Mouse (Mus musculus) mature B cell (primary cell): ENCODE measurements around the gene Zyx.

Source experiments
- in situ Hi-C: fragments of 300-500 bp; cut with MboI; formaldehyde crosslinking; loops from 2 replicates; pipeline ENCODE4 v1.14.3; 2019

Zyx gene

DNA sequence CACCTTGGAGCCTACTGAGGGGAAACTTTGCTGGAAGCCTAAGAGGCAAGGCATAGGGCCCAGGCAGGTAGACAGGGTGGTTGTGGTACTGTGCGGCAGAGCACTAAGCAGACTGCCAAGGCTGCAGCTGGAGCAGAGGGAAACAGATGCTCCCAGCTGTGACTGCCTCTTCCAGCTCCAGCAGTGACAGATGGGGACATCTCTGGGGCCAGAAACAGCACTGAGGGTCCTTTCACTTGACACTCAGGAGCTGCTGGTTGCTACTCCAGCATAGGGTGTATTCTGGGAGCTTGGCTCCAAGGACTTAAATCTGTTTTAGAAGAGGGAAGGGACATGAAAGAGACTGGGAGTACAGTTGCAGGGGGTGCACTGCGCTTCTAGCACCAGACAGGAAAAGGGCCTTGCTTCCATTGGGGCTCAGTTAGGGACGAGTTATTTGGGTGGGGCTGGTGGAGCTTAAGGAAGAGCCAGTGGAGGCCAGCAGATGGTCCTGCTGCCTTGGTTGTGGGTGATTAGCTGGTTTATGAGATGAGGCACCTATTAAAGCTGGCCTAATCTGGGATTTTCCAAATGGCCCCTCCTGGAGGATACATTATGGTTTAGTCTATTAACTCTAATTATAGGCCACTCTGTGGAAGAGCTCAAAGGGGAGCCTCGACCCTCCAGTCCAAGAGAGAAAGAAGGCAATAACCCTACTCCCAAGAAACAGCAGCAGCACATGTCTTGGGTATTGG is 21.4 kb downstream of the Zyx start:
- in situ Hi-C loops, result no loop called here

- in situ Hi-C loops, result no loop called here
These were observed 22.6 kb downstream of the Zyx start for GRCm38 (mm10) chr6:42372001-42372400.

DNA sequence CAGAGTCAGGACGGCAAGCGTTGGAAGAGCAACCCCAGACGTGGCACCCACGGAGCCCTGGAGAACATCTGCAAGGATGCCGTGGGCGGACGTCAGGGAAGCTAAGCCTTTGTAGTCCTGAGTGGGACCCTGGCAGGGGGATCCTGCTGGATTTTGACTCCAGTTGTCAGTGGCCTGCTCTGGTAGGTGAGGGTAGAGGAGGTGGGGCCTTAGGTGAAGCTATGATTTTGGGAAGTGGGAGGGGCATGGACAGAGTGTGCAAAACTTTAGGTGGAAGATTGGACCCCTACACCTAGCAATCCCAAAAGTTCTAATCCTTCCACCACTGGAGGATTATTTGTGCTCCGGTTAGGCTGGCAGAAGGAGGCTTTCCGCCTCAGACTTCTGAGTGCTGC is 23.0 kb downstream of the Zyx start:
- in situ Hi-C loops, result no loop called here

GRCm38 (mm10) chr6:42372816-42373547 is 23.6 kb downstream of the Zyx start, which contains the start of gene Epha1:
TSS of gene Epha1 (minus strand) at chr6:42373268.
- in situ Hi-C loops, result no loop called here

DNA sequence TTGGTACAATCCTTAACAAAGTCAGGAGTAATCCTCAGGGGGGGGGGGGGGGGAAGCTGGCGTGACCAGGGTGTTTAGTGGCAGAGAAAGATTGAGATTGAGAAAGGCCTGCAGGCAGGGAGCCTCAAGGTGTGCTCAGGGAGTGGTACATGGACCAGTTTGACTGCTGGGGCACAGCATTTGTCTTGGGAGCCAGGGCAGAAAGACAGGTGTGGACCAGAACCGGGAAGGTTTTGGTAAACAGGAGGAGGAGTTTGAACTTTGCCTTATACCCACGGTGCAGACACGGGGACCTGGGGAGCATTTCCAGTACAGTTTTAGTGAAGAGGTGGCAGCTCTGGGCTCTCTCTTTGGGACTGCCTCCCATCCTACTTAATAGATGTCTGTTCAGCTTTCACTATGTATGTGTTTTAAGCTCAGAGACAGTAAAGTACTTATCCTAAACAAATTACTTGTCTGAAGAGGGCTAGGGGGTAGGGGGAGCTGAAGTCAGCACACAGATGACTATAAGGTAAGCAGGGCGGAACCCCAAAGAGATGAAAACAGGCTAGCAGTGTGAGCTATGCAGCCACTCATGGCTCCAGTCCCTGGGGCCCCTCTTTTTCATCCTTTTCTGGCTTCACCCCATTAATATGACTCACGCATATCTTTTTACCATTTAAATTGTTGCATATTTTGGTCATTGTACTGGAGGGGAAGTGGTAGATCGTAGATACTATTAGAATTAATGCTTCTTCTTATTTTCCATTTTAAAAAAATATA is 24.4 kb downstream of the Zyx start:
- in situ Hi-C loops, result no loop called here

DNA sequence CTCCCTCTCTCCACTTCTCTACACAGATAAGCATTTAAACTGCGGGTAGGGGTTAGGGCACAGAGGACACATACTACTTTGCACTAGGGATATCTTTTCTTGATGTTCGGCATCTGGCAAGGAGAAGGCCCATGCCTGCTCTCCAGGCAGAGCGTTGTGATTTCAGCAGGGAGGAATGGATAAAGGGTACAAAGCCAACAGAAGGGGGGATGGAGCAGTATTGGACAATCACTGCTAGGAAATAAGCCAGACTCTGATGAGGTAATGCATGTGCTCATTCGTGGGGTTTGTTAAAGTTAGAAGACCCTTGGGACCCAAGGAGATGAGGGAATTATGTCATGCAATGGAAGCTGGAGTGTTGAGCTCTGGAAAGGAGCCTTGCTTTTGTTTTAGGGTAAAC is 25.3 kb downstream of the Zyx start:
- in situ Hi-C loops, result no loop called here

- in situ Hi-C loops, result no loop called here
These were observed 25.7 kb downstream of the Zyx start for GRCm38 (mm10) chr6:42375131-42375530.

- in situ Hi-C loops, result no loop called here
These were observed 26.6 kb downstream of the Zyx start for GRCm38 (mm10) chr6:42376016-42376415.

- in situ Hi-C loops, result no loop called here
These were observed 27.1 kb downstream of the Zyx start for GRCm38 (mm10) chr6:42376504-42377019.

GRCm38 (mm10) chr6:42377280-42377679 is 27.9 kb downstream of the Zyx start:
- in situ Hi-C loops, result no loop called here

DNA sequence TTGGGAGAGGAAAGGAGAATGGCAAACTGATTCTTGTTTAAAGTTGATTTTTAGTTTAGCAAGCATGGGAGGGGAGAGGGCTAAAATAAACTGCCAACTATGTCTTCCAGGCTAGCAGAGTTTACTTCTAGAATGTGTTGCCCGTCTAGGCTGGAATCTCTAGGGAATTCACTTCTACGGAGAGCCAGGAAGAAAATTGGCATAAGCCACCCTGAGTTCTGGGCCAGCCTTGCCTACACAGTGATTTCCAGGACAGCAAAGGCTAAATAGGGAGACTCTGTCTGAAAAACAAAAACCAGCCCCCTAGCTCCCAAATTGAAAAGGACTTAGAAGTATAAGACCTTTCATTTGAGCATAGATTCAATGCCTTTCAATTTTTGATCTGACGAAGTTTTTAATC is 30.1 kb downstream of the Zyx start:
- in situ Hi-C loops, result no loop called here

DNA sequence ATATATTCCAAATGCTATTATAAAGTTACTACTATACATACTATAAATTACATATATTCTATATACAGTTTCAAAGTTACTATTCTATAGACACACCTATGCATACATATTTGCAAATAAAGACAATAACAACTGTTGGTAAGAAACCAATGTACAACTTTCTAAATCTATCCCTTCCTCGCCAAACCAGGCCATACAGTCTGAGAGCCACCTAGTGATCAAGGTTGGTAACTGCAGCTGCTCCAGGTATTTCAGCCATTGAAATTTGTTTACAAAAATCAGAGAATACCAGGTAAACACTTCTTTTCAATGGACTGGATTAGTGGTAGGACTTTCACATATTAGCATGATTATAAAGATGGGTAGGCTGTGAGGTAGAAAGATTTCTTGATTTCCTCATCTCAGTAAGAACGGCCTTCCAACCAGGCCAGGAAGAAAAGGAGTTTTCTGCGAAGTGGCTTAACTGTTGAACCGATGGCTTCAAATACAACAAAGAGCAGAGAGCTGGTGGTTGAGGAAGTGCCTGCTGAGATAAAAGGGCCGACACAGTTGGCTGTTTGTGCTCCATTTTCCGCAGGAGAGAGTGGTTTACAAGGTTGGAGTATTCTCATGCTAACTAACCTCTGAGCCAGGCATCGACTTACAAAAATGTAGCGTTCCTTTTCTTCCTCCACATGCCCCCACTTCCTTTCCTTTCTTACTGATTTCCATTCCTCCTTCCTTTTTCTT is 31.1 kb downstream of the Zyx start:
- in situ Hi-C loops, result no loop called here

- in situ Hi-C loops, result no loop called here
These were observed 31.8 kb downstream of the Zyx start for GRCm38 (mm10) chr6:42381221-42381620.

DNA sequence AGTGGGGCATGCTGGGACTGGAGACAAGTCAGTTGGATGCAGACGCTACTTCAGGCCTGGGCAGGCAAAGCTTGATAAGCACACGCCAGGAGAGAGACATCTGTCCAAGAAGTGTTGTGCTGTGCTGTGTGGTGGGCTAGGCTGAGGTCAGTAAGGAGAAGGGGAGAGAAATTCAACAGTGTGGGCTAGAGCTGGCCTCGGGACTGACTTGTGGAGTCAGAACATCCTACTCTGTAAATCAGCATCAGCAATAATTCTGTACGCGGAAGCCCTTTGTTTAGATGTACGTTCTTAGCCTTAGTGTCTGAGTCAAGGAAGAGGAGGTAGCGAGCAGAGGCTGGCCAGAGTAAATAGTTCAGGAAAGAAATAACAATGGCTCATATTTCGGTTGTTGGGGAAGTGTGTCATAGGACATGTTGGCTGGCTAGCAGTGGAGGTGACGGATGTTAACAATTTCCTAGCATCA is 32.5 kb downstream of the Zyx start:
- in situ Hi-C loops, result no loop called here

DNA sequence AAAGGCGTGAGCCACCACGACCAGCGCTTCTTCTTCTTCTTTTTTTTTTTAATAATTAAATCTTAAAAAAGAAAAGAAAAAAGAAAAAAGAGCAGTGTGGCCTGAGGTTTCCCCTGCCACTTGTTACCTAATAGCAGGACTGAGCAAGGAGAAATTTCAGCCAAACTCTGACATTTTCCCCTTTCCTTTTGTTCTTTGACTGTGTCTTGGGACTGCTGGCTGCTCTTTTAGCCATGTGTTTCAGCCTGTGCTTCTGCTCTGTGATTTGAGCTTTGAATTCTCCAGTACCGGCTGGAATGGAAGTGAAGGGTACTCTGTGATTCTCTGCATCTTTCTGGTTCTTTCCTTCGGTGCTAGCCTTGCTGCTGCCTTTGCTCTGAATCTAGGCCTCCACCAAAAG is 33.9 kb downstream of the Zyx start:
- in situ Hi-C loops, result no loop called here

DNA sequence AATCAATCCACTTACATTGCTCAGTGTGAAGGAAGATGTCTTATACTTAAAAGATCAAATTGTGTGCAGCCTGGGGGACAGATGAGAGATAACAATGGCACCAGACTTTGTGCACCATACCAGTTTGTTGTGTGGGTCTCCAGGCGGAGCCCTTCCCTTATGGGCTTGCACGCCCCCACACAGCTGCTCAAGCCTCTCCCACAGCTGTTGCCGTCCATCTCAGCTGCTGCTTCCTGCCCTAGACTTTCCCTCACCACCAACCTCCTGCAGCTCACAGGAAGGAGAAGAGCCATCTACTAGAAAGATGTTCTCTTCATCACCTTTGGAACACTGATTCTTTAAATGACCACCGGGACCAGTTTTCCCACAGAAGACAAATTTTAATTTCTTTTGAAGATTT is 36.2 kb downstream of the Zyx start:
- in situ Hi-C loops, result no loop called here

DNA sequence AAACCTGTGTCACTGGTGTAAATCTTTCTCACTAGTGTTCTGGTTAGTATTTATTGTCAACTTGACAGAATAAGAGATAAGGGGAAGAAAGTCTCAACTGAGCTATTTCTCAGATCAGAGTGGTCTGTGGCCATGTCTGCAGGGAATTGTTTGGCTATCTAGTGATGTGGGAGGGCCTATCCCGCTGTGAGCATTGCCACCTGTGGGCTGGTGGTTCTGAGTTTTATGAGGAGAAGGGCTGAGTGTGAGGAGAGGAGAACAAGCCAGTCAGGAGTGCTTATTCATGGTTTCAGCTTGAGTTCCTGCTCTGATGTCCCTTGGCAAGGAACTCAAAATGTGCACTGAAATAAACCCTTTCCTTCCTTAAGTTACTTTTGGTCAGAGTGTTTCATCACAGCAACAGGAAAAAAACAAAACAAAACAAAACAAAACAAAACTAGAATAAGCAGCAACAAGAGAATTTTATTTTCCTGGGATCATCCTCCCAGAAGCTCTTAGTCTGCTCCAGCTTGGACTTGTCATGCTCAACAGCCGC is 42.4 kb downstream of the Zyx start:
- in situ Hi-C loops, result no loop called here

DNA sequence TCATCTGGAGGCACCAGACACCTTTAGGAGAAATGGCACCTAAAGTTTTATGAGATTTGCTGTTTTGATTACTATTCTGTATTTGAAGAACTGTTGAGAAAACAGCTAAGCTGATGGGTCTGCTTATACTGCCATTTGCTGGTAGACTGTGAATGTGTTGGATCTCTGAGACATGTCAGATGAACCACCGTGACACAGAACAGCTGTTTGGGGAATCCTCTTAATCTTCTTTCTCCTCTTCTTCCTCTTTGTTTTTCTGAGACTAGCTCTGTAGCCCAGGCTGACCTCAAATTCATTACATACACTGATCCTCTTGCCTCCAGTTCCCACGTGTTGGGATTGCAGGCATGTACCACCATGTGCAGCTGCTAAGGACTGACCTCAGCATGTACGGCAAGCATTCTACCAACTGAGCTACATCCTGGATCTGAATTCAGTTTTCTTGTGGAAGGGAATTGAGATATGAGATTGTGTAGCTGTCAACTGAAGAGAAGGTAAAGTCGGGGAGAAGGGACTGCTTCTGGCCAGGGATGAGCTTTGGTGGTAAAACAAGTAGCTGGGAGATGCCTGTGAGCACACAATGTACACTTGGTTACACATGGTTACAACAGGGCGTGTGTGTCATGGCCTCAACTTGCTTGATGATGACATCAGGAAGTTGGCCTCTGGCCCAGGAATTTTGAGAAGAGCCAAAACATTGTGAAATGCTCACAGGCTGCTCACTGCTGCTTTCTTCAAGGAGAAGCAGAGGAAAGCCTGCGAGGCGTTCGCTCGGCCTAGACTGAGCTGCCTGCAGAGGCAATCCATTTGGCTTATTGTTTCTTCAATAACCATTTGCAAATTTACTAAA is 46.8 kb downstream of the Zyx start:
- in situ Hi-C loops, result no loop called here

DNA sequence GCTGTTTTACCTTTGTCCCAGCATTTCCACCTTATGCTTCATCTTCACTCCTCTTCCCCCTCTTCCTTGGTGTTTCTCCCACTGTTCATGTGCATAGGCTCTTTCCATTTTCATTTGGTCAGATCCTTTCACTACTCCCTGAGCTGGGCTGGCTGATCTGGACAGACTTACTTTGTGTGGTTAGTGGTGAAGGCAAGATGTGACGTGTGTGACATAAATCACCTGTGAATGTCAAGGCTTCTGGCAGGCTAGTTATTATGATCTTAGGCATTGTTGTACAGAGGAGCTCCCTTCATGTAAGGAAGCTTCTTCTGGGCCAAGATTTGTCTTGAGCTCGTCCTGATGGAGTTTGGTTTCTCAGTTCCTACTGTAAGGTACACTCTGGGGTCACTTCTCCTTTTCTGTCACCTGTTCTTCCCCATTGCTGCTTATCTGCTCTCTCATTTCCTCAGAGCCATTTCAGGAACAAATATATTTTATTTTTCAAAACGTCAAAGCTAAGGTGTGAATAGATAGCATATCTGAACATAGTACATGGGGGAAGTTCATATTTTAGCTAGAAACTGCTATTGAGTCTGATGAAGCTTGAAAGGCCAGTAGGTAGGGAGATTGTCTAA is 47.7 kb downstream of the Zyx start:
- in situ Hi-C loops, result no loop called here

- in situ Hi-C loops, result no loop called here
These were observed 48.9 kb downstream of the Zyx start for GRCm38 (mm10) chr6:42398285-42398684.
